Mouse (Mus musculus): Measurements from ENCODE around the gene Vmn1r218.
"Not testable (repeated sequence)": the region's sequence is repeated elsewhere in the genome, so short reads cannot be mapped to it uniquely, and the experiment has no call there.

Vmn1r218 gene

GRCm38 (mm10) chr13:23133099-23133498 lies at the start of gene Vmn1r218:
TSS of gene Vmn1r218 (plus strand) at chr13:23133155.
- no peak for DNase-seq (ENCODE audit: low read depth, low spot score)

DNA sequence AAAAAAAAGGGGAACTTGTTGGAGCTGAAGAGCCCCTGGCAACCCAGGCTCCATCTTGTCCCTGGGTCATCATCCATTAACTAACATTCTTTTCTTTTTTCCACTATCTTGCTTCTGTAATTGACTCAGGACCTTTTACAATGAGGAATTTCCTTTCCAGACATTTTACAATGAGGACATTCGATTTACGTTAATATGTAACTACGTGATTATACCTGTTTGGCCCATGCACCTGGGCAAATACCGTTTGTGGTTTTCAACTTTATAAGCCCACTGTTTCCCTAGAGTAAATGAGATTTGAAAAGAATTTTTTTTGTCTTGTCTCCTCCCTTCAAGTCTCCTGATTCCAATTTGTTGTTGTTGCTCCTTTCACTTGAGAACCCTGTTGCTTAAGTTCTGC lies 38.6 kb upstream of the Vmn1r218 start:
- no peak for DNase-seq (ENCODE audit: low read depth, low spot score)

DNA sequence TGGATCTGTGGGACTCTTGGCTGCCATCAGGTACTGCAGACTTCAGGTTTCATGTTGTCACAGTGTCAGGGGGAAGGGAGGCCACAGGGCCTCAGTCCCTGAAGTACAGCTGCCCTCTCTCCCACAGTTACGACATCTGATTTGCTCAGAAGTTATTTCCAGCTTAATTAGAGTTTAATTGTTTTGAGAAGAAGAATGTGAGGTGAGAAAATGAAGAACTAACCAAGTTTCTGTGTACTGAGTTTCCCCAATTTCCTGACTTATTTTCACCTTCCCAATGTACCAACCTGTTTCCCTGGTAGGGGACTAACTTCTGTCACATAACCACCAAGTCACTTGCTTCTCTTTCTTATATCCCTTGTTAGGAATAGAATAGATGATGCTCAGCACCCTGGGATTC lies 14.8 kb upstream of the Vmn1r218 start, which contains the start of gene Vmn1r217:
Gene Vmn1r217 (minus strand): TSS at position 101 of the 400 bp plus-strand sequence.
- not testable (repeated sequence) for DNase-seq (ENCODE audit: low read depth, low spot score)

GRCm38 (mm10) chr13:23120611-23121010 lies 12.3 kb upstream of the Vmn1r218 start:
- DNase-seq (ENCODE audit: low read depth, low spot score) = no peak

- peak; percentile 60 for DNase-seq (ENCODE audit: low read depth, low spot score)
These were observed 546 bp downstream of the Vmn1r218 start for GRCm38 (mm10) chr13:23133501-23133900.

GRCm38 (mm10) chr13:23138880-23139279 lies 5.9 kb downstream of the Vmn1r218 start:
- DNase-seq (ENCODE audit: low read depth, low spot score) = no peak

GRCm38 (mm10) chr13:23157848-23158247 lies 24.9 kb downstream of the Vmn1r218 start:
- DNase-seq (ENCODE audit: low read depth, low spot score) = peak; percentile 69

- DNase-seq (ENCODE audit: low read depth, low spot score) = no peak
These were observed 26.1 kb downstream of the Vmn1r218 start, which contains the start of gene Vmn1r219 for GRCm38 (mm10) chr13:23159012-23159411. TSS of gene Vmn1r219 (plus strand) at chr13:23159312.

- DNase-seq (ENCODE audit: low read depth, low spot score) = not testable (repeated sequence)
These were observed 33.5 kb downstream of the Vmn1r218 start for GRCm38 (mm10) chr13:23166471-23166870.

DNA sequence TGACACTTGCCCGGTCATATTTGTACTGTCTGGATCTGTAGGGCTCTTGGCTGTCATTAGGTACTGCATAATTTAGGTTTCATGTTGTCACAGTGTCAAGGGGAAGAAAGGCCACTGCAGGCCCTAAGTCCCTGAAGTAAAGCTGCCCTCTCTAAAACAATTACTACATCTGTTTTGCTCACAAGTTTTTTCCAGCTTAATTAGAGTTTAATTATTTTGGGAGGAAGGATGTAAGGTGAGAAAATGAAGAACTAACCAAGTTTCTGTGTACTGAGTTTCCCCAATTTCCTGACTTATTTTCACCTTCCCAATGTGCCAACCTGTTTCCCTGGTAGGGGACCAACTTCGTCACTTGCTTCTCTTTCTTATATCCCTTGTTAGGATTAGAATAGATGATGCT lies 54.9 kb downstream of the Vmn1r218 start, which contains the start of gene Vmn1r220:
Gene Vmn1r220 (minus strand): TSS at position 101 of the 400 bp plus-strand sequence.
- no peak for DNase-seq (ENCODE audit: low read depth, low spot score)
